Mouse (Mus musculus) limb, embryonic 14.5 days (tissue): ENCODE data around the gene Anks1b. TPM values are rescaled to one million over a fixed set of nuclear protein-coding genes. Genes with fewer than 3 reads are reported as not detected.

Experiments used
- ATAC-seq: fragments of 200-750 bp; cut with Nextera tagmentation; 2 replicates; pipeline ENCODE4 v1.8.0; 2017; ENCODE audit warnings: low read depth, moderate number of reproducible peaks, moderate TSS enrichment; ENCODE audit not compliant: low FRiP score
- DNase-seq: peaks from one replicate; pipeline ENCODE4 v3.0.0-alpha.2; 2015; ENCODE audit warnings: low spot score
- H3K27ac ChIP-seq: fragments of 300-500 bp; sonication (generic); replicated peaks from 2 replicates; pipeline ENCODE4 v1.5.1; 2014; ENCODE audit warnings: low read depth, mild to moderate bottlenecking, low read length, moderate library complexity, mixed read lengths
- H3K27me3 ChIP-seq: fragments of 300-500 bp; sonication (generic); 2 replicates; pipeline ENCODE4 v1.6.1; 2014; ENCODE audit warnings: low read length, mixed read lengths; ENCODE audit not compliant: control insufficient read depth, insufficient read depth
- H3K36me3 ChIP-seq: fragments of 300-500 bp; sonication (generic); 2 replicates; pipeline ENCODE4 v1.6.1; 2014; ENCODE audit warnings: mild to moderate bottlenecking, low read length, moderate library complexity, mixed read lengths; ENCODE audit not compliant: control insufficient read depth, insufficient read depth
- H3K4me1 ChIP-seq: fragments of 300-500 bp; sonication (generic); 2 replicates; pipeline ENCODE4 v1.6.1; 2014; ENCODE audit warnings: antibody characterized with exemption, low read length, mixed read lengths; ENCODE audit not compliant: control insufficient read depth, insufficient read depth
- H3K4me2 ChIP-seq: fragments of 300-500 bp; sonication (generic); replicated peaks from 2 replicates; pipeline ENCODE4 v1.6.1; 2014; ENCODE audit warnings: low read depth, mild to moderate bottlenecking, low read length, moderate library complexity; ENCODE audit not compliant: severe bottlenecking
- H3K4me3 ChIP-seq: fragments of 300-500 bp; sonication (generic); replicated peaks from 2 replicates; pipeline ENCODE4 v1.5.1; 2014; ENCODE audit warnings: low read length
- H3K9ac ChIP-seq: fragments of 300-500 bp; sonication (generic); 2 replicates; pipeline ENCODE4 v1.6.1; 2014; ENCODE audit warnings: mild to moderate bottlenecking, low read depth, low read length, moderate library complexity; ENCODE audit not compliant: severe bottlenecking
- H3K9me3 ChIP-seq: fragments of 300-500 bp; sonication (generic); 2 replicates; pipeline ENCODE4 v1.6.1; 2016; ENCODE audit warnings: low read length; ENCODE audit not compliant: control insufficient read depth
- POLR2A ChIP-seq: fragments of 200-500 bp; IDR thresholded peaks from 2 replicates; pipeline ENCODE4 v1.8.0; 2012; ENCODE audit warnings: inconsistent platforms, mild to moderate bottlenecking, moderate library complexity, borderline replicate concordance; ENCODE audit not compliant: insufficient read depth, insufficient read length; ENCODE audit errors: extremely low read depth
- WGBS: fragments of 180-500 bp; shearing (Covaris S2); extraction: QIAGEN DNeasy Blood & Tissue Kit; methylation state at CpG from one replicate; pipeline ENCODE4 v1.1.7; 2014; 5-methylcytosine and 5-hydroxymethylcytosine counted together
- polyA plus RNA-seq, 2 experiments: library from polyadenylated mRNA; depleted of rRNA in 1 of 2; stranded (reverse) in 1 of 2; unstranded in 1 of 2; fragments of >200 nt; fragmentation: Nextera tagmentation in 1 of 2; extraction: Ambion mirVana in 1 of 2; gene quantifications; 2 replicates each; pipeline versions ENCODE4 v1.2.1 to v1.2.3; 2012 to 2014

Gene Anks1b
- polyA plus RNA-seq (2012; rRNA removed) (4.3 and 4.5 TPM in 2 replicates), polyA plus RNA-seq (2014; fragmentation: Nextera tagmentation; extraction: Ambion mirVana) (2.6 and 4.3 TPM in 2 replicates)

GRCm38 (mm10) chr10:89873146-89873950 lies at the start of gene Anks1b:
TSS of gene Anks1b (plus strand) at chr10:89873509.
- WGBS, result 0% methylated on average over 33 of the region's 48 CpGs
- peak within 1 kb of the TSS; percentile 93 for H3K4me2 ChIP-seq
- H3K27me3 ChIP-seq, result peaks cover 5% of the 10 kb centered on the region; the same call in 1 of the 2 replicates
- 0 out of 2 replicates have a peak within 1 kb of the TSS, but pooled peaks have one; percentile 38 for H3K27ac ChIP-seq
- H3K9ac ChIP-seq, result peak within 1 kb of the TSS; percentile 59
- no peak for TF ChIP-seq POLR2A
- DNase-seq (peak; percentile 2), ATAC-seq (peak; percentile 62)
- H3K9me3 ChIP-seq, result no peaks in the 10 kb centered on the region
- H3K4me1 ChIP-seq, result no peaks in the 10 kb centered on the region
- no peaks in the 10 kb centered on the region for H3K36me3 ChIP-seq
- H3K4me3 ChIP-seq, result peak within 1 kb of the TSS; percentile 63

GRCm38 (mm10) chr10:89823906-89824305 lies 49.4 kb upstream of the Anks1b start:
- Histone ChIP-seq H3K4me3 (no peak overlapping the region), H3K36me3 (peaks cover 2% of the 10 kb centered on the region; the same call in 1 of the 2 replicates), H3K9me3 (no peaks in the 10 kb centered on the region), H3K27me3 (no peaks in the 10 kb centered on the region), H3K4me2 (no peak overlapping the region), H3K27ac (no peak overlapping the region), H3K9ac (no peak overlapping the region), H3K4me1 (no peaks in the 10 kb centered on the region)
- ATAC-seq, result no peak
- 57% methylated on average over 2 of the region's 2 CpGs for WGBS
- no peak for TF ChIP-seq POLR2A
- no peak for DNase-seq

GRCm38 (mm10) chr10:89826896-89827295 lies 46.4 kb upstream of the Anks1b start:
- Histone ChIP-seq H3K27ac (no peak overlapping the region), H3K27me3 (no peaks in the 10 kb centered on the region), H3K4me2 (no peak overlapping the region), H3K4me1 (no peaks in the 10 kb centered on the region), H3K9me3 (no peaks in the 10 kb centered on the region), H3K9ac (no peak overlapping the region), H3K36me3 (no peaks in the 10 kb centered on the region), H3K4me3 (no peak overlapping the region)
- 78% methylated on average over 3 of the region's 3 CpGs for WGBS
- ATAC-seq (peak; percentile 41; the same call in 1 of the 2 replicates), DNase-seq (no peak)
- TF ChIP-seq POLR2A, result no peak

GRCm38 (mm10) chr10:89832334-89832733 lies 41.0 kb upstream of the Anks1b start:
- Histone ChIP-seq H3K9me3 (no peaks in the 10 kb centered on the region), H3K4me1 (no peaks in the 10 kb centered on the region), H3K36me3 (no peaks in the 10 kb centered on the region), H3K27ac (no peak overlapping the region), H3K27me3 (no peaks in the 10 kb centered on the region), H3K9ac (no peak overlapping the region), H3K4me3 (no peak overlapping the region), H3K4me2 (no peak overlapping the region)
- ATAC-seq (no peak), DNase-seq (no peak)
- 59% methylated on average over 4 of the region's 4 CpGs for WGBS
- no peak for TF ChIP-seq POLR2A

- no peaks in the 10 kb centered on the region for H3K4me1 ChIP-seq
- no peak overlapping the region for H3K27ac ChIP-seq
- H3K4me2 ChIP-seq, result no peak overlapping the region
- no peak overlapping the region for H3K4me3 ChIP-seq
- no peaks in the 10 kb centered on the region for H3K9me3 ChIP-seq
- no peaks in the 10 kb centered on the region for H3K36me3 ChIP-seq
- TF ChIP-seq POLR2A, result no peak
- no peak overlapping the region for H3K9ac ChIP-seq
- DNase-seq (no peak), ATAC-seq (no peak)
- no peaks in the 10 kb centered on the region for H3K27me3 ChIP-seq
- WGBS, result 83% methylated on average over 10 of the region's 10 CpGs
These were observed 40.1 kb upstream of the Anks1b start for GRCm38 (mm10) chr10:89833166-89833565.
